Mouse (Mus musculus): Measurements from ENCODE around the gene Ccdc171. TPM values are rescaled to one million over a fixed set of nuclear protein-coding genes. Genes with fewer than 3 reads are reported as not detected.
A peak's percentile ranks its signal among the peaks of the same experiment; 100 is the strongest.

Ccdc171 gene
- total and polyA plus RNA-seq, 2 experiments, result 1.4 to 6.8 TPM

GRCm38 (mm10) chr4:83829718-83830459 lies 304.5 kb downstream of the Ccdc171 start:
- H3K27ac ChIP-seq (replicated peaks; ENCODE audit: insufficient read depth, low read depth, low read length), result no peak overlapping the region
- H3K27me3 ChIP-seq (ENCODE audit: control insufficient read depth, insufficient read depth, low read length), result no peaks in the 10 kb centered on the region
- H3K36me3 ChIP-seq (ENCODE audit: control insufficient read depth, insufficient read depth, low read length), result no peaks in the 10 kb centered on the region
- no peaks in the 10 kb centered on the region for H3K79me2 ChIP-seq (ENCODE audit: control insufficient read depth, insufficient read depth, low read length)
- H3K4me3 ChIP-seq (ENCODE audit: insufficient read depth, low read depth, low read length), result no peak overlapping the region
- no peak for TF ChIP-seq CTCF (IDR thresholded peaks at IDR 0.05; ENCODE audit: low read depth, low read length)
- no peaks in the 10 kb centered on the region for H3K4me1 ChIP-seq (ENCODE audit: control insufficient read depth, insufficient read depth, low read length)
- whole genome bisulfite sequencing, result 89% methylated on average over 4 of the region's 4 CpGs
- no peak for DNase-seq (ENCODE audit: extremely low read depth, low read depth, low spot score)
- no peak overlapping the region for H3K9ac ChIP-seq (ENCODE audit: low read depth, low read length)

- Histone ChIP-seq H3K36me3 (ENCODE audit: control insufficient read depth, insufficient read depth, low read length) (no peaks in the 10 kb centered on the region), H3K79me2 (ENCODE audit: control insufficient read depth, insufficient read depth, low read length) (no peaks in the 10 kb centered on the region), H3K27me3 (ENCODE audit: control insufficient read depth, insufficient read depth, low read length) (no peaks in the 10 kb centered on the region), H3K4me1 (ENCODE audit: control insufficient read depth, insufficient read depth, low read length) (no peaks in the 10 kb centered on the region), H3K9ac (ENCODE audit: low read depth, low read length) (no peak overlapping the region), H3K27ac (replicated peaks; ENCODE audit: insufficient read depth, low read depth, low read length) (no peak overlapping the region), H3K4me3 (ENCODE audit: insufficient read depth, low read depth, low read length) (no peak overlapping the region)
- TF ChIP-seq POLR2A (IDR thresholded peaks at IDR 0.05; ENCODE audit: extremely low read depth, insufficient read depth, low read length) (no peak), CTCF (IDR thresholded peaks at IDR 0.05; ENCODE audit: low read depth, low read length) (no peak)
- WGBS, result 74% methylated on average over 13 of the region's 13 CpGs
- no peak for DNase-seq (ENCODE audit: extremely low read depth, low read depth, low spot score)
Observed at GRCm38 (mm10) chr4:83830891-83831880, 305.8 kb downstream of the Ccdc171 start.

- Histone ChIP-seq H3K4me3 (ENCODE audit: insufficient read depth, low read depth, low read length) (no peak overlapping the region), H3K9ac (ENCODE audit: low read depth, low read length) (no peak overlapping the region), H3K27ac (replicated peaks; ENCODE audit: insufficient read depth, low read depth, low read length) (no peak overlapping the region), H3K27me3 (ENCODE audit: control insufficient read depth, insufficient read depth, low read length) (no peaks in the 10 kb centered on the region), H3K4me1 (ENCODE audit: control insufficient read depth, insufficient read depth, low read length) (no peaks in the 10 kb centered on the region), H3K36me3 (ENCODE audit: control insufficient read depth, insufficient read depth, low read length) (no peaks in the 10 kb centered on the region), H3K79me2 (ENCODE audit: control insufficient read depth, insufficient read depth, low read length) (no peaks in the 10 kb centered on the region)
- no peak for TF ChIP-seq POLR2A (IDR thresholded peaks at IDR 0.05; ENCODE audit: extremely low read depth, insufficient read depth, low read length)
- TF ChIP-seq CTCF (IDR thresholded peaks at IDR 0.05; ENCODE audit: low read depth, low read length), result no peak
- 77% methylated on average over 2 of the region's 2 CpGs for WGBS
- DNase-seq (ENCODE audit: extremely low read depth, low read depth, low spot score), result no peak
Observed at GRCm38 (mm10) chr4:83839077-83839476, 313.7 kb downstream of the Ccdc171 start.

GRCm38 (mm10) chr4:83846304-83846703 lies 321.0 kb downstream of the Ccdc171 start:
- 83% methylated on average over 7 of the region's 7 CpGs for WGBS
- no peaks in the 10 kb centered on the region for H3K4me1 ChIP-seq (ENCODE audit: control insufficient read depth, insufficient read depth, low read length)
- H3K27ac ChIP-seq (replicated peaks; ENCODE audit: insufficient read depth, low read depth, low read length), result no peak overlapping the region
- H3K79me2 ChIP-seq (ENCODE audit: control insufficient read depth, insufficient read depth, low read length), result no peaks in the 10 kb centered on the region
- no peak overlapping the region for H3K9ac ChIP-seq (ENCODE audit: low read depth, low read length)
- no peak for TF ChIP-seq POLR2A (IDR thresholded peaks at IDR 0.05; ENCODE audit: extremely low read depth, insufficient read depth, low read length)
- no peak for TF ChIP-seq CTCF (IDR thresholded peaks at IDR 0.05; ENCODE audit: low read depth, low read length)
- no peak for DNase-seq (ENCODE audit: extremely low read depth, low read depth, low spot score)
- no peaks in the 10 kb centered on the region for H3K36me3 ChIP-seq (ENCODE audit: control insufficient read depth, insufficient read depth, low read length)
- no peaks in the 10 kb centered on the region for H3K27me3 ChIP-seq (ENCODE audit: control insufficient read depth, insufficient read depth, low read length)
- no peak overlapping the region for H3K4me3 ChIP-seq (ENCODE audit: insufficient read depth, low read depth, low read length)

GRCm38 (mm10) chr4:83853885-83854284 lies 328.5 kb downstream of the Ccdc171 start:
- H3K27me3 ChIP-seq (ENCODE audit: control insufficient read depth, insufficient read depth, low read length), result no peaks in the 10 kb centered on the region
- TF ChIP-seq POLR2A (IDR thresholded peaks at IDR 0.05; ENCODE audit: extremely low read depth, insufficient read depth, low read length) (no peak), CTCF (IDR thresholded peaks at IDR 0.05; ENCODE audit: low read depth, low read length) (no peak)
- no peaks in the 10 kb centered on the region for H3K36me3 ChIP-seq (ENCODE audit: control insufficient read depth, insufficient read depth, low read length)
- no peaks in the 10 kb centered on the region for H3K4me1 ChIP-seq (ENCODE audit: control insufficient read depth, insufficient read depth, low read length)
- DNase-seq (ENCODE audit: extremely low read depth, low read depth, low spot score), result peak; percentile 71
- no peaks in the 10 kb centered on the region for H3K79me2 ChIP-seq (ENCODE audit: control insufficient read depth, insufficient read depth, low read length)
- H3K9ac ChIP-seq (ENCODE audit: low read depth, low read length), result no peak overlapping the region
- no peak overlapping the region for H3K27ac ChIP-seq (replicated peaks; ENCODE audit: insufficient read depth, low read depth, low read length)
- 62% methylated on average over 5 of the region's 5 CpGs for WGBS
- no peak overlapping the region for H3K4me3 ChIP-seq (ENCODE audit: insufficient read depth, low read depth, low read length)

All from liver, adult 2 months (tissue).